Mouse (Mus musculus): ENCODE data around the gene Wipi2.

GRCm38 (mm10) chr5:142696258-142696657 is 68.8 kb downstream of the Wipi2 start:
- TF ChIP-seq POLR2A (IDR thresholded peaks at IDR 0.05; ENCODE audit: borderline replicate concordance, extremely low read depth, low read depth, low read length) (no peak), CTCF (IDR thresholded peaks at IDR 0.05; ENCODE audit: insufficient read depth, low read length) (no peak)

Measured in lung, adult 2 months (tissue).